ENCODE assay signal across 12 mouse cellular contexts in genomic region chr4:82393021-82393420, GRCm38 (mm10).
A peak's percentile ranks its signal among the peaks of the same experiment; 100 is the strongest.
DNase-seq lines count a peak whose midpoint lies in the region; ATAC-seq and TF ChIP-seq lines count a peak whose summit lies in the region.
"Had no signal": no experiment of that assay in that cellular context is flagged by ENCODE, and none has a peak within 500 bp of the region (broad histone marks: within the 10 kb centered on the region; RNA-seq: fewer than 3 reads in every experiment).

No protein-coding gene starts in this region.

- peaks cover 68% of the 10 kb centered on the region for H3K4me1 ChIP-seq in heart, embryonic 13.5 days
- peaks cover 15% of the 10 kb centered on the region for H3K4me1 ChIP-seq in stomach, embryonic 14.5 days (ENCODE audit: control insufficient read depth, insufficient read depth, low read length)
- H3K4me1 ChIP-seq in stomach, postnatal 0 days (replicated peaks; ENCODE audit: control insufficient read depth, insufficient read depth) = no peaks in the 10 kb centered on the region; the same call in 1 of the 2 replicates

- no peak for DNase-seq in heart, adult 8-10 months (ENCODE audit: low spot score)
- no peak for DNase-seq in stomach, postnatal 0 days (ENCODE audit: low spot score)
- DNase-seq in kidney, postnatal 25 days = peak; percentile 61 to 89
- DNase-seq in yolk sac, embryonic 10.5 days (ENCODE audit: low spot score) = peak; percentile 74
- no peak for DNase-seq in spleen, postnatal 10 days (ENCODE audit: low spot score in 2 of 2)
- DNase-seq in gastrocnemius, adult 8-10 months (ENCODE audit: low spot score in 2 of 2) = no peak
- DNase-seq: heart, adult 2 months; lung, postnatal 10 days; thymus, postnatal 25 days had no signal

- H3K4me2 ChIP-seq in heart, embryonic 13.5 days = no peak overlapping the region
- H3K4me2 ChIP-seq in stomach, embryonic 14.5 days (replicated peaks; ENCODE audit: low read depth, low read length) = no peak overlapping the region
- no peak overlapping the region for H3K4me2 ChIP-seq in stomach, postnatal 0 days (replicated peaks; ENCODE audit: low read depth)

- H3K9ac ChIP-seq in heart, embryonic 13.5 days = no peak overlapping the region
- H3K9ac ChIP-seq in stomach, embryonic 14.5 days (replicated peaks; ENCODE audit: low read depth, low read length) = no peak overlapping the region
- H3K9ac ChIP-seq in stomach, postnatal 0 days (ENCODE audit: low read length) = no peak overlapping the region

- 56% methylated on average over 4 of the region's 4 CpGs for WGBS in heart, embryonic 13.5 days
- 74% methylated on average over 4 of the region's 4 CpGs for WGBS in stomach, embryonic 14.5 days
- WGBS in stomach, postnatal 0 days = 56% methylated on average over 4 of the region's 4 CpGs

- no peak for ATAC-seq in heart, embryonic 13.5 days (ENCODE audit: extremely low read depth, insufficient number of reproducible peaks, low FRiP score, low TSS enrichment)
- no peak for ATAC-seq in stomach, embryonic 14.5 days (ENCODE audit: insufficient number of reproducible peaks, insufficient read depth, low FRiP score, low read depth)
- ATAC-seq in stomach, postnatal 0 days (ENCODE audit: low FRiP score, low TSS enrichment) = no peak; the same call in 1 of the 2 replicates
- ATAC-seq: hindbrain, postnatal 0 days had no signal

- H3K27ac ChIP-seq in heart, embryonic 13.5 days (replicated peaks) = peak overlapping the region; percentile 49; the same call in 1 of the 2 replicates
- H3K27ac ChIP-seq in stomach, embryonic 14.5 days (ENCODE audit: low read length) = peak overlapping the region; percentile 49; the same call in 1 of the 2 replicates
- no peak overlapping the region for H3K27ac ChIP-seq in stomach, postnatal 0 days (replicated peaks)
- H3K27ac ChIP-seq: hindbrain, postnatal 0 days had no signal

- no peak for TF ChIP-seq CTCF in stomach, postnatal 0 days (IDR thresholded peaks at IDR 0.05; ENCODE audit: low read depth)

- no peak for TF ChIP-seq EP300 in stomach, postnatal 0 days (optimal IDR thresholded peaks at IDR 0.05)

- peaks cover 3% of the 10 kb centered on the region for H3K36me3 ChIP-seq in heart, embryonic 13.5 days
- no peaks in the 10 kb centered on the region for H3K36me3 ChIP-seq in stomach, embryonic 14.5 days (ENCODE audit: control insufficient read depth, insufficient read depth, low read length)
- H3K36me3 ChIP-seq in stomach, postnatal 0 days (ENCODE audit: control insufficient read depth, insufficient read depth, low read length) = no peaks in the 10 kb centered on the region

- no peaks in the 10 kb centered on the region for H3K9me3 ChIP-seq in heart, embryonic 13.5 days
- H3K9me3 ChIP-seq in stomach, embryonic 14.5 days (ENCODE audit: control insufficient read depth, low read depth, low read length) = no peaks in the 10 kb centered on the region
- no peaks in the 10 kb centered on the region for H3K9me3 ChIP-seq in stomach, postnatal 0 days (ENCODE audit: control insufficient read depth, low read length)

- no peak overlapping the region for H3K4me3 ChIP-seq in heart, embryonic 13.5 days
- H3K4me3 ChIP-seq in stomach, embryonic 14.5 days (ENCODE audit: low read depth, low read length) = no peak overlapping the region
- no peak overlapping the region for H3K4me3 ChIP-seq in stomach, postnatal 0 days (ENCODE audit: low read depth, low read length)
- H3K4me3 ChIP-seq: heart, adult 2 months had no signal

- no peaks in the 10 kb centered on the region for H3K27me3 ChIP-seq in heart, embryonic 13.5 days (replicated peaks)
- H3K27me3 ChIP-seq in stomach, embryonic 14.5 days (ENCODE audit: control insufficient read depth, insufficient read depth, low read length) = no peaks in the 10 kb centered on the region
- no peaks in the 10 kb centered on the region for H3K27me3 ChIP-seq in stomach, postnatal 0 days (ENCODE audit: control insufficient read depth, insufficient read depth, low read length)

Comparison
In these comparisons a context has a peak if more than half of its experiments do, and no peak if none do; other contexts are left out.
1. DNase-seq: peak in kidney, postnatal 25 days (2 of 2) and yolk sac, embryonic 10.5 days (single experiment); none in heart, adult 8-10 months (single experiment), stomach, postnatal 0 days (single experiment), spleen, postnatal 10 days (0 of 2) and gastrocnemius, adult 8-10 months (0 of 2).